Mouse (Mus musculus) forebrain, embryonic 14.5 days (tissue): ENCODE data around the gene Alox5ap. TPM values are rescaled to one million over a fixed set of nuclear protein-coding genes. Genes with fewer than 3 reads are reported as not detected.

ENCODE experiments used
- ATAC-seq: fragments of 200-750 bp; cut with Nextera tagmentation; 2 replicates; pipeline ENCODE4 v1.8.0; 2017; ENCODE audit warnings: mild to moderate bottlenecking, moderate library complexity
- DNase-seq: peaks from one replicate; pipeline ENCODE4 v3.0.0-alpha.2; 2015; ENCODE audit warnings: low spot score
- H3K27ac ChIP-seq: fragments of 300-500 bp; sonication (generic); 2 replicates; pipeline ENCODE4 v1.5.1; 2014; ENCODE audit warnings: low read depth, mild to moderate bottlenecking, control low read depth, low read length, moderate library complexity
- H3K27me3 ChIP-seq: fragments of 300-500 bp; sonication (generic); replicated peaks from 2 replicates; pipeline ENCODE4 v1.6.1; 2014; ENCODE audit warnings: low read length, control low read depth, mixed read lengths; ENCODE audit not compliant: control insufficient read depth, insufficient read depth
- H3K36me3 ChIP-seq: fragments of 300-500 bp; sonication (generic); 2 replicates; pipeline ENCODE4 v1.6.1; 2014; ENCODE audit warnings: low read length, control low read depth; ENCODE audit not compliant: control insufficient read depth, insufficient read depth
- H3K4me1 ChIP-seq: fragments of 300-500 bp; sonication (generic); 2 replicates; pipeline ENCODE4 v1.6.1; 2014; ENCODE audit warnings: antibody characterized with exemption, low read length, control low read depth; ENCODE audit not compliant: control insufficient read depth, insufficient read depth
- H3K4me2 ChIP-seq: fragments of 300-500 bp; sonication (generic); 2 replicates; pipeline ENCODE4 v1.6.1; 2014; ENCODE audit warnings: mild to moderate bottlenecking, control low read depth, low read length
- H3K4me3 ChIP-seq: fragments of 300-500 bp; sonication (generic); 2 replicates; pipeline ENCODE4 v1.5.1; 2014; ENCODE audit warnings: low read depth, low read length, control low read depth
- H3K9ac ChIP-seq: fragments of 300-500 bp; sonication (generic); 2 replicates; pipeline ENCODE4 v1.6.1; 2014; ENCODE audit warnings: mild to moderate bottlenecking, low read length, control low read depth, moderate library complexity
- H3K9me3 ChIP-seq: fragments of 300-500 bp; sonication (generic); replicated peaks from 2 replicates; pipeline ENCODE4 v1.6.1; 2016; ENCODE audit warnings: low read length, control low read depth, mixed read lengths; ENCODE audit not compliant: control insufficient read depth
- WGBS: fragments of 180-500 bp; shearing (Covaris S2); extraction: QIAGEN DNeasy Blood & Tissue Kit; methylation state at CpG from one replicate; pipeline ENCODE4 v1.1.7; 2014; 5-methylcytosine and 5-hydroxymethylcytosine counted together
- polyA plus RNA-seq: library from polyadenylated mRNA; unstranded; fragments of >200 nt; fragmentation: Nextera tagmentation; extraction: Ambion mirVana; gene quantifications from 2 replicates; pipeline ENCODE4 v1.2.1, GENCODE M21; 2014

The Alox5ap gene
- polyA plus RNA-seq, 1 experiment from 2014 or later: 12.7 TPM

DNA sequence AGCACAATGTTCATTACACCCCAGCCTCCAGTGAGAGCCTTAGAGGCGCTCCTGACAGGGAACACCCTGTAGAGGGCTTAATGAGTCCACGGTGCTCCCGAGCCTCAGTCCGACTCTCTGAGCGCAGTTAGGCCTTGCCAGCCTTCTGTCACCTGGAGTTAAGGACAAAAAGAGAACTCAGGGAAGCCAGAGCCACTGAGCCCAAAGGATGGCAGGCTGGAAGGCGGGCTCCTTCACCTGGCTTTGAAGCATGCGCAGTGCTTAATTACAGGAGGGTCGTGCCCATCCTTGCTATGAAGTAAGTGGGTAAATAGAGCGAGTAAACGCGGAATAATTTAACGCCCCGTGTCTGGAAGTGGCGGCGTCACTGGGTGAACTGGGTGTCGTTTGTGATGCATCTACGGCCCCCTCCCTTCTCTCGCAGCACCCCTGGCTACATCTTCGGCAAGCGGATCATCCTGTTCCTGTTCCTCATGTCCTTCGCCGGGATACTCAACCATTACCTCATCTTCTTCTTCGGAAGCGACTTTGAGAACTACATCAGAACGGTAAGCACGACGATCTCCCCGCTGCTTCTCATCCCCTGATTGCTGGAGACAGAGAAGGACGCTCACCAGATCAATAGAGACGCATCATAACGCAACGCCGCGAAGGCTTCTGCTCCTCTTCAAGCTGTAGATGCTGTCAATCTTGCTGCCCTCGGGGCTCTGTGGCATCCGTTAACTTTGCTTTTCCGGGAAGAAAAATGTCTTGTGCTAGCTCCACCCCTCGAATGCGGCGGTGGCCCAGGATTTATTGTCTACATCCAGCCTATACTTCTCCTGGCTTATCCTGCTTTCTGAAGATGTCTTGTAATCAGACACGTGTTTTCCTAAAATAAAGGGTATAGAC is 22.8 kb downstream of the Alox5ap start:
- H3K4me1 ChIP-seq: peaks cover 4% of the 10 kb centered on the region; the same call in 1 of the 2 replicates
- no peak overlapping the region for H3K27ac ChIP-seq
- 0 out of 2 replicates have a peak, but pooled peaks cover 3% of the 10 kb centered on the region for H3K9me3 ChIP-seq
- ATAC-seq: peak; percentile 78
- DNase-seq: peak; percentile 65
- no peaks in the 10 kb centered on the region for H3K27me3 ChIP-seq
- H3K9ac ChIP-seq: peak overlapping the region; percentile 60
- H3K4me2 ChIP-seq: peak overlapping the region; percentile 60
- WGBS: 22% methylated on average over 41 of the region's 41 CpGs
- H3K4me3 ChIP-seq: peak overlapping the region; percentile 37
- no peaks in the 10 kb centered on the region for H3K36me3 ChIP-seq

DNA sequence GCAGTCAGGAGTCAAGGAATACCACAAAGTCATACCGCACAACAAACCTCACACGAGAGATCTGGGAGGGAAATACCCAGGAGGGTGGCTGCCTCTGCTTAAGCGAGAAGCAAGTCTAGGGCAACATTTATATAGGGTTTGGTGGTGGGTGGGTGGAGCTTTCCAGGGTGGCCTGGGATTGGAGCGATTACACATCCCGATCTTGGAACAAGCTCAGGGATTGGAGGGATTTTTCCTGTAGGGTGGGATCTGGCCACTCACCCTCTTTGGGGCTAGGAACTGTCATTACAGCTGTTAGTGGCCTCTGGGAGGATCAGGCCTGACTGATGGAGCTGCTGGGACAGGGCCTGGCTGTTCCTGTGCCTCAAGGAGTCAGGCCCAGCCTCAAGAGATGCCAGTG is 26.7 kb downstream of the Alox5ap start:
- WGBS: 84% methylated on average over 5 of the region's 5 CpGs
- no peak for DNase-seq
- H3K4me3 ChIP-seq: no peak overlapping the region
- H3K4me2 ChIP-seq: no peak overlapping the region
- no peaks in the 10 kb centered on the region for H3K9me3 ChIP-seq
- peaks cover 4% of the 10 kb centered on the region; the same call in 1 of the 2 replicates for H3K4me1 ChIP-seq
- H3K36me3 ChIP-seq: no peaks in the 10 kb centered on the region
- no peak overlapping the region for H3K9ac ChIP-seq
- ATAC-seq: no peak
- no peak overlapping the region for H3K27ac ChIP-seq
- no peaks in the 10 kb centered on the region for H3K27me3 ChIP-seq

DNA sequence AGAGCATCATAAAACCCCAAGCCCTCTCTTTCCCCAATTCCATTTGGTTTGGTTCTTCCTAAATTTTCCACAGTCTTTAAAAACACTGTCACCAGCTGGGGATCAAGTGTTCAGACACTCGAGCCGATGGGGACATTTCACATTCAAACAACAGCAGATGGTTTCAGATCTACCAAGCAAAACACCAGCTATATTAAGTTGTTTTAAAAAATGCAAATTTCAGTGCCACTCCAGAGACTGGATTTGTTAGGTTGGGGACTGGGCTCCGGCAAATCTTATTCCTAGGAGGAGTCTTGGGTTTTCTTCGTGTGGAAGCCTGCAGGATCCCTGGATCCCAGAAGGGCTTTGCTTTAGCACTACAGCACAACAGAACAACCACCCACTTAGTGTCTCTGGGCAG is 28.5 kb downstream of the Alox5ap start:
- H3K36me3 ChIP-seq: no peaks in the 10 kb centered on the region
- no peaks in the 10 kb centered on the region for H3K27me3 ChIP-seq
- no peak overlapping the region for H3K9ac ChIP-seq
- ATAC-seq (peak; percentile 34; the same call in 1 of the 2 replicates), DNase-seq (peak; percentile 55)
- H3K9me3 ChIP-seq: no peaks in the 10 kb centered on the region
- WGBS: 72% methylated on average over 4 of the region's 4 CpGs
- no peak overlapping the region for H3K4me3 ChIP-seq
- peak overlapping the region; percentile 34; the same call in 1 of the 2 replicates for H3K27ac ChIP-seq
- no peaks in the 10 kb centered on the region for H3K4me1 ChIP-seq
- H3K4me2 ChIP-seq: no peak overlapping the region

DNA sequence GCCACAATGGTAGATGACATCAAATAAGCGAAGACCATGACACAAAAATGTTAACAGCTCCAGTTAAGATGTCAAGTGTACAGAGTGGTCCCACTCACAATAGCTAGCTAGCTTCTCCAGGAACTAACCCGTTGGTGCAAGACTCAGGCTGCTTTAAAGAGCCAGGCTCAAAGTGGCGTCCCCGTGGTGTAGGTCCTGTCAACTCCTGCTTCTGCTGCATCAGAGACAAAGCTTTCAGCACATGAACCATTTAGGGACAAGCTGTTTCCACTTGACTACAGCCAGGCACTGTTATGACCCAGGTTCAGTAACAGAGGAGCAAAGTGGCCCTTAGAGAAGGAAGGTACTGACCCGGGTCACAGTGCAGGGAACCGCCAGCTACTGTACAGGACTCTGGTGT is 32.2 kb downstream of the Alox5ap start:
- Histone ChIP-seq H3K27ac (no peak overlapping the region), H3K27me3 (no peaks in the 10 kb centered on the region), H3K36me3 (no peaks in the 10 kb centered on the region), H3K4me3 (no peak overlapping the region), H3K9me3 (no peaks in the 10 kb centered on the region), H3K4me2 (no peak overlapping the region), H3K9ac (no peak overlapping the region), H3K4me1 (no peaks in the 10 kb centered on the region)
- no peak for ATAC-seq
- WGBS: 88% methylated on average over 6 of the region's 6 CpGs
- no peak for DNase-seq

DNA sequence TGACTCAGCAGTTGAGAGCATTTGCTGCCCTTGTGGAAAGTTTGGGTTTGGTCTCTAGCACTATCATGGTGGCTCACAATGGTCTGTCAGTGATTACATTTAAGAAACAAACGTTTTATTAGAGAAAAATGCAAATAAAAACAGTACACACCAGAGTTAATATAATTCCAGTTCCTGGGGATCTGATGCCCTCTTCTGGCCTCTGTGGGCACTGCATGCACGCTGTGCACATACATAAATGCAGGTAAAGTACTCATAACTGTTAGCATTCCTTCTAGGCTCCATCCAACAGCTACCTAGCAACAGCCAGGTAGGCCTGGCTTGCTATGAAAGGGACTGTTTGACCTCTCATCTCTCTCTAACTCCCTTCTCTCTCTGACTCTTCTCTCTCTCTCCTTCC is 32.9 kb downstream of the Alox5ap start:
- DNase-seq (no peak), ATAC-seq (no peak)
- no peak overlapping the region for H3K4me3 ChIP-seq
- 74% methylated on average over 2 of the region's 2 CpGs for WGBS
- H3K9me3 ChIP-seq: no peaks in the 10 kb centered on the region
- H3K27ac ChIP-seq: no peak overlapping the region
- no peak overlapping the region for H3K4me2 ChIP-seq
- no peaks in the 10 kb centered on the region for H3K27me3 ChIP-seq
- H3K9ac ChIP-seq: no peak overlapping the region
- H3K36me3 ChIP-seq: no peaks in the 10 kb centered on the region
- no peaks in the 10 kb centered on the region for H3K4me1 ChIP-seq

- no peak for ATAC-seq
- Histone ChIP-seq H3K9me3 (no peaks in the 10 kb centered on the region), H3K27ac (no peak overlapping the region), H3K9ac (no peak overlapping the region), H3K4me3 (no peak overlapping the region), H3K27me3 (no peaks in the 10 kb centered on the region), H3K4me1 (no peaks in the 10 kb centered on the region), H3K4me2 (no peak overlapping the region), H3K36me3 (no peaks in the 10 kb centered on the region)
- 63% methylated on average over 4 of the region's 4 CpGs for WGBS
- no peak for DNase-seq
These were observed 33.7 kb downstream of the Alox5ap start for GRCm38 (mm10) chr5:149298234-149298633.

DNA sequence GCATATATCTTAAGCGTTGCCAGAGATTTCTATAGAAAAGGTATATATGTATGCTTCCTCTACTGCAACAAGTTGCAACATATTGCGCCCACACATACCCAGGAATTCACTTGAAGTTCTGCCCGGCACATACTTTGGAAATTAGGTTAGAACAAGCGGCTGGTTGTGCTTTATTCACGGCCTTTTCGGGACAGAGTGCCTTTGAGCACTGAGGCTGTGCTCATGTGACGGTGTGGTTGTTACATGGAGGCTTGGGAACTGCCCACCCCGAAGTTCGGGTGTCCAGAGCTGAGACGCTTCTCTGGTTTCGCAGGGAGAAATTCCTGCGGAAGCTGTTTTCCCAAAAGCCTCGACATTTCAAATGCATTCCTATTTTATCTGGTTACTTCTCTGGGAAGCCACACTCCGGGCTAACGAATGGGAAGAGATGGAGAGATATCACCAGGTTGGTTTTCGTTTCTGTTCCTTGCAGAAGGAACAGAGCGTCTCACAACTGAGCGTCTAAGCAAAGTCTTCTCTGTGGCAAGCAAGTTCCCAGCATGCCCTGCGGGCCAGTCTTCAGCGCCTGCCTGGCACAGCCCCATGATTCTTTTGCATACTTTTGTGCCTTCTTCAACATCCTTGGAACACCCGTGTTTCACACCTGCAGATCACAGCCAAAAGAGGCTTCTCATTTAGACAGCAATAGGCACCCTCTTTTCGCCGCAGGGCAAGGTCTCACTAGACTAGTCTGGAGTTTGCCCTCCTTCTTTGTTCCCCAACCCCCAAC is 48.5 kb downstream of the Alox5ap start:
- ATAC-seq (no peak), DNase-seq (no peak)
- Histone ChIP-seq H3K4me3 (no peak overlapping the region), H3K9me3 (no peaks in the 10 kb centered on the region), H3K36me3 (no peaks in the 10 kb centered on the region), H3K4me2 (no peak overlapping the region), H3K27me3 (no peaks in the 10 kb centered on the region), H3K9ac (no peak overlapping the region), H3K27ac (no peak overlapping the region), H3K4me1 (peaks cover 7% of the 10 kb centered on the region; the same call in 1 of the 2 replicates)
- WGBS: 71% methylated on average over 23 of the region's 23 CpGs

- no peak for DNase-seq
- WGBS: 86% methylated on average over 12 of the region's 12 CpGs
- Histone ChIP-seq H3K4me3 (no peak overlapping the region), H3K27me3 (no peaks in the 10 kb centered on the region), H3K36me3 (no peaks in the 10 kb centered on the region), H3K4me1 (peaks cover 7% of the 10 kb centered on the region; the same call in 1 of the 2 replicates), H3K4me2 (no peak overlapping the region), H3K9ac (no peak overlapping the region), H3K27ac (no peak overlapping the region), H3K9me3 (no peaks in the 10 kb centered on the region)
- ATAC-seq: no peak
These were observed 50.0 kb downstream of the Alox5ap start for GRCm38 (mm10) chr5:149314514-149315081.
